Mouse (Mus musculus): ENCODE data around the gene Ss18l1. TPM values are rescaled to one million over a fixed set of nuclear protein-coding genes. Genes with fewer than 3 reads are reported as not detected.
A peak's percentile ranks its signal among the peaks of the same experiment; 100 is the strongest.

Ss18l1 gene
- total RNA-seq (2021) (10 to 100 TPM in 1 of 2 experiments, 1 to 10 TPM in 1; 6.7 to 11.8 TPM), polyA plus RNA-seq (2012; rRNA removed) (14.2 and 18.1 TPM in 2 replicates)
- long read RNA-seq, full-length matches to known transcripts, result 5 of 6 reads
- long read RNA-seq, partial matches to known transcripts, result 0 of 6 reads
- long read RNA-seq, other reads (novel, unspliced or antisense), result 1 of 6 reads

- DNase-seq, result peak; percentile 94
Observed at GRCm38 (mm10) chr2:180042256-180042857, at the start of gene Ss18l1, which contains the start of gene Psma7. Ss18l1 (plus strand) TSS chr2:180042509. Psma7 (minus strand) TSS chr2:180042433.

GRCm38 (mm10) chr2:179993071-179993470, 49.2 kb upstream of the Ss18l1 start:
- no peak for DNase-seq

GRCm38 (mm10) chr2:179998431-179998830, 43.9 kb upstream of the Ss18l1 start:
- no peak for DNase-seq

GRCm38 (mm10) chr2:180001635-180002034, 40.7 kb upstream of the Ss18l1 start:
- DNase-seq, result no peak

GRCm38 (mm10) chr2:180005656-180006351, 36.5 kb upstream of the Ss18l1 start:
- no peak for DNase-seq

- no peak for DNase-seq
Observed at GRCm38 (mm10) chr2:180006352-180007017, 35.8 kb upstream of the Ss18l1 start.

- no peak for DNase-seq
Observed at GRCm38 (mm10) chr2:180010686-180011085, 31.6 kb upstream of the Ss18l1 start.

- no peak for DNase-seq
Observed at GRCm38 (mm10) chr2:180011370-180011769, 30.9 kb upstream of the Ss18l1 start.

- no peak for DNase-seq
Observed at GRCm38 (mm10) chr2:180013686-180014085, 28.6 kb upstream of the Ss18l1 start.

- no peak for DNase-seq
Observed at GRCm38 (mm10) chr2:180017632-180018031, 24.7 kb upstream of the Ss18l1 start.

- no peak for DNase-seq
Observed at GRCm38 (mm10) chr2:180018573-180018972, 23.7 kb upstream of the Ss18l1 start.

- DNase-seq, result no peak
Observed at GRCm38 (mm10) chr2:180020091-180020661, 22.1 kb upstream of the Ss18l1 start.

- no peak for DNase-seq
Observed at GRCm38 (mm10) chr2:180020919-180021318, 21.4 kb upstream of the Ss18l1 start.

GRCm38 (mm10) chr2:180022751-180023150, 19.6 kb upstream of the Ss18l1 start:
- no peak for DNase-seq

- peak; percentile 100 for DNase-seq
Observed at GRCm38 (mm10) chr2:180024401-180025098, 17.8 kb upstream of the Ss18l1 start, which contains the start of gene Lsm14b. Lsm14b (plus strand) TSS chr2:180024987.

GRCm38 (mm10) chr2:180025135-180025860, 17.0 kb upstream of the Ss18l1 start:
- DNase-seq, result peak; percentile 73

GRCm38 (mm10) chr2:180025861-180026200, 16.5 kb upstream of the Ss18l1 start:
- no peak for DNase-seq

GRCm38 (mm10) chr2:180027768-180028167, 14.5 kb upstream of the Ss18l1 start:
- DNase-seq, result no peak

GRCm38 (mm10) chr2:180031270-180031669, 11.0 kb upstream of the Ss18l1 start:
- DNase-seq, result no peak

- no peak for DNase-seq
Observed at GRCm38 (mm10) chr2:180032925-180033324, 9.4 kb upstream of the Ss18l1 start.

GRCm38 (mm10) chr2:180033956-180034355, 8.4 kb upstream of the Ss18l1 start:
- DNase-seq, result no peak
